Mouse (Mus musculus): ENCODE measurements around the gene Ipcef1.
"Not testable (repeated sequence)": the region's sequence is repeated elsewhere in the genome, so short reads cannot be mapped to it uniquely, and the experiment has no call there.

Ipcef1 gene

GRCm38 (mm10) chr10:7037194-7037593 is 15.1 kb downstream of the Ipcef1 start:
- DNase-seq (ENCODE audit: low read depth, low spot score), result no peak

GRCm38 (mm10) chr10:7035547-7035946 is 16.7 kb downstream of the Ipcef1 start:
- DNase-seq (ENCODE audit: low read depth, low spot score), result no peak

- DNase-seq (ENCODE audit: low read depth, low spot score), result no peak
Measured at GRCm38 (mm10) chr10:7033459-7033858, 18.8 kb downstream of the Ipcef1 start.

GRCm38 (mm10) chr10:7025028-7025427 is 27.2 kb downstream of the Ipcef1 start:
- DNase-seq (ENCODE audit: low read depth, low spot score), result no peak

GRCm38 (mm10) chr10:7020551-7020950 is 31.7 kb downstream of the Ipcef1 start:
- DNase-seq (ENCODE audit: low read depth, low spot score), result no peak

GRCm38 (mm10) chr10:7019781-7020386 is 32.4 kb downstream of the Ipcef1 start:
- DNase-seq (ENCODE audit: low read depth, low spot score), result no peak

GRCm38 (mm10) chr10:7015199-7015598 is 37.1 kb downstream of the Ipcef1 start:
- no peak for DNase-seq (ENCODE audit: low read depth, low spot score)

- no peak for DNase-seq (ENCODE audit: low read depth, low spot score)
Measured at GRCm38 (mm10) chr10:7010543-7010942, 41.7 kb downstream of the Ipcef1 start.

GRCm38 (mm10) chr10:7004980-7005538 is 47.2 kb downstream of the Ipcef1 start:
- DNase-seq (ENCODE audit: low read depth, low spot score), result no peak

- DNase-seq (ENCODE audit: low read depth, low spot score), result not testable (repeated sequence)
Measured at GRCm38 (mm10) chr10:7003898-7004297, 48.4 kb downstream of the Ipcef1 start.

- DNase-seq (ENCODE audit: low read depth, low spot score), result no peak
Measured at GRCm38 (mm10) chr10:6999355-6999754, 52.9 kb downstream of the Ipcef1 start.

- DNase-seq (ENCODE audit: low read depth, low spot score), result no peak
Measured at GRCm38 (mm10) chr10:6998576-6999250, 53.6 kb downstream of the Ipcef1 start.

- no peak for DNase-seq (ENCODE audit: low read depth, low spot score)
Measured at GRCm38 (mm10) chr10:6996895-6997294, 55.4 kb downstream of the Ipcef1 start.

- DNase-seq (ENCODE audit: low read depth, low spot score), result no peak
Measured at GRCm38 (mm10) chr10:6988555-6988954, 63.7 kb downstream of the Ipcef1 start.

- no peak for DNase-seq (ENCODE audit: low read depth, low spot score)
Measured at GRCm38 (mm10) chr10:6987399-6988098, 64.7 kb downstream of the Ipcef1 start.

- no peak for DNase-seq (ENCODE audit: low read depth, low spot score)
Measured at GRCm38 (mm10) chr10:6986246-6986645, 66.0 kb downstream of the Ipcef1 start.

GRCm38 (mm10) chr10:6983431-6983830 is 68.8 kb downstream of the Ipcef1 start:
- no peak for DNase-seq (ENCODE audit: low read depth, low spot score)

GRCm38 (mm10) chr10:6982751-6983151 is 69.5 kb downstream of the Ipcef1 start:
- DNase-seq (ENCODE audit: low read depth, low spot score), result no peak

- DNase-seq (ENCODE audit: low read depth, low spot score), result no peak
Measured at GRCm38 (mm10) chr10:6980236-6980635, 72.0 kb downstream of the Ipcef1 start.

- DNase-seq (ENCODE audit: low read depth, low spot score), result no peak
Measured at GRCm38 (mm10) chr10:6979789-6980188, 72.5 kb downstream of the Ipcef1 start.

- DNase-seq (ENCODE audit: low read depth, low spot score), result no peak
Measured at GRCm38 (mm10) chr10:6979216-6979615, 73.1 kb downstream of the Ipcef1 start.

GRCm38 (mm10) chr10:6978733-6979132 is 73.5 kb downstream of the Ipcef1 start:
- DNase-seq (ENCODE audit: low read depth, low spot score), result no peak

- no peak for DNase-seq (ENCODE audit: low read depth, low spot score)
Measured at GRCm38 (mm10) chr10:6977843-6978242, 74.4 kb downstream of the Ipcef1 start.

Measured in retina, adult 2 months (tissue).